Mouse (Mus musculus) testis, postnatal 10 days (tissue): ENCODE results near the gene Olfr287.

ENCODE experiments used
- DNase-seq: peaks from one replicate; pipeline ENCODE4 v3.0.0; 2021; ENCODE audit warnings: low spot score

Olfr287 gene

GRCm38 (mm10) chr15:98167645-98168621 lies 52.9 kb downstream of the Olfr287 start:
- DNase-seq = peak; percentile 86

- no peak for DNase-seq
Measured at GRCm38 (mm10) chr15:98166963-98167644, 53.8 kb downstream of the Olfr287 start, which contains the start of gene Ccdc184. TSS of gene Ccdc184 (plus strand) at chr15:98167158.

GRCm38 (mm10) chr15:98165525-98165924 lies 55.3 kb downstream of the Olfr287 start, which contains the start of gene Asb8:
TSS of gene Asb8 (minus strand) at chr15:98165625.
- DNase-seq = no peak

- DNase-seq = no peak
Measured at GRCm38 (mm10) chr15:98162561-98162960, 58.3 kb downstream of the Olfr287 start.

GRCm38 (mm10) chr15:98161026-98161805 lies 59.6 kb downstream of the Olfr287 start:
- no peak for DNase-seq

- DNase-seq = no peak
Measured at GRCm38 (mm10) chr15:98157253-98157652, 63.6 kb downstream of the Olfr287 start.
